Mouse (Mus musculus): ENCODE results near the gene Il12rb2.

DNA sequence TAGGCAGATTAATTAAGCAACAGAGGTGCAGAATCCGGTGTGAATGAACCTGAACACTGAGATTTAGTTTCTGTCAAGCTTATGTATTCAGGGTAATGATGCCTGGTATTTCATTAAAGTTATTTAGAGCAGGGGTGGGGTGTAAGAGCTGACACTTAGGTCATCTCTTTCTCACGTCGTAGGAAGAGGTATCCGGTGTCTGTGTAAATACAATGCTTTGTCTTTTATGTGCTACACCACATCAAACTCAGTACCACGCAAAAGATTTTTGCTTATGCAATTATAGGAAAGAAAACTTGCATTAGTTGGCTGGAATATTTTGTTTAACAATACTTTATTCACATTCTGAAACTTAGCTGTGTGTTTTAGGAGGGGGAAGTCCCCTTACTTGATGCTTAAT lies 23.6 kb upstream of the Il12rb2 start:
- TF ChIP-seq USF1 (IDR thresholded peaks at IDR 0.05; ENCODE audit: low read depth, low read length) (no peak), CTCF (IDR thresholded peaks at IDR 0.05 in 2 of 3, conservative IDR thresholded peaks at IDR 0.05 in 1 of 3; ENCODE audit: control insufficient read depth in 1 of 3, insufficient read depth in 1 of 3, low read depth in 2 of 3, low read length in 3 of 3, poor library complexity in 1 of 3, severe bottlenecking in 1 of 3) (no peak), EP300 (IDR thresholded peaks at IDR 0.05; ENCODE audit: low read depth in 1 of 2, low read length in 2 of 2) (no peak), MXI1 (IDR thresholded peaks at IDR 0.05; ENCODE audit: low read depth, low read length) (no peak), POLR2A (IDR thresholded peaks at IDR 0.05; ENCODE audit: control insufficient read depth in 1 of 2, insufficient read depth in 1 of 2, low read depth in 1 of 2, low read length in 2 of 2, poor library complexity in 1 of 2) (no peak), TBP (IDR thresholded peaks at IDR 0.05; ENCODE audit: low read depth, low read length) (no peak), TCF12 (IDR thresholded peaks at IDR 0.05; ENCODE audit: low read depth, low read length) (no peak), GATA1 (IDR thresholded peaks at IDR 0.05; ENCODE audit: low read depth, low read length) (no peak), SMC3 (IDR thresholded peaks at IDR 0.05; ENCODE audit: low read depth, low read length) (no peak)

Data from MEL (cell line).